Mouse (Mus musculus): Measurements from ENCODE around the gene Gprc5b. TPM values are rescaled to one million over a fixed set of nuclear protein-coding genes. Genes with fewer than 3 reads are reported as not detected.
A peak's percentile ranks its signal among the peaks of the same experiment; 100 is the strongest.

Gene Gprc5b
- total RNA-seq, 2 experiments from 2014 or later = 94.4 to 98.9 TPM

DNA sequence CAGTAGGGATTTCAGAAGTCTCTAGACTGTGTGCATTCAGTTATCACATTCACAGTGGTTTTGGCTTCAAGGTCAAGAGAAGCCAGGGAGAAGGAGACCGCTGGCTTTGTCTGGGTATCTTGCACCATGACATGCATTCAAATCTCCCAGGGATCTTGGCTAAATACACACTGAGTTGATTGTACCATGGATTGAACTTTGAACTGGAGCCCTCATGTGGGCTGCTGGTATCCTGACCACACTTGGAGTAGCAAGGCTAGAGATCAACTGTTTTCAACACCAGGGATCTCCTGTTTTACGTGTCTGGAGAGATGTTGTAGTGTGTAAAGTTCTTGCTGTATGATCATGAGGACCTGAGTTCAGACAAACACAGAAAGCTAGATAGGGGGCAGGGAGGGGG, 4.8 kb upstream of the Gprc5b start:
- intact Hi-C loops (cut with DNase I) = loop anchor here (5.0 kb wide), 2 partner anchors 103 to 123 kb away; no protein-coding TSS in a partner anchor

DNA sequence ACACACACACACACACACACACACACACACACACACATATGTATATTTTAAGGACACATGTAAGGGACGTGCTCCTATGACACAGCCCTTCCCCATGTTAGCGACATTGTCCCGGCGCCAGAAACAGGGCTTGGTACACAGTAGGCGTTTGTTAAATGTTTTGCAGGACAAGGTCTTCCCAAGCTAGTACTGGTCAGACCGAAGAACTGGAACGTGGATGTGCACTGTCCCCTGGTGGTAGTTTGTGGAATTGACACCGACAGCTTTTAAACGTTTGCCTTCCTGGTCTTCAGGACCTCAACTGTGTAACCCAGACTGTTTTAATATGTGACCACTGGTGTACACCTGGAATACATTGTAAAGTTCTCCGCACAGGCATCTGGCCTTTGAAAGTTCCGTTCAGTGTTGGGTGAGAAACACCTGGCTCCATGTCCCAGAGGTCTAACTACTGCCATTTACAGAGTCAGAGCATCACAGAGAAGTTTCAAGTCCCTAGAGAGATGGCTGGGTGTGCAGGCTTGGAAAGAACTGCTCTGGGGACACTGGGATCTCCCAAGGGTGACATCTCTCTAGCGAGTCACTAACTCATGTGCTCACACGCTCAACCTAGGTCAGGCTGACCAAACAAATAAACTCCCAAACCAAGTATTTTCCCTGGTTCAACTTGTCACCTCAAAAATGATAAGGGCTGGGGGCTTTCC, 1.3 kb upstream of the Gprc5b start:
- Histone ChIP-seq H3K4me3 (no peak overlapping the region), H3K27ac (no peak overlapping the region)
- intact Hi-C loops (cut with DNase I) = loop anchor here (1.0 to 5.0 kb wide), 3 partner anchors 99 to 141 kb away; partner anchors contain the start of gene Iqck
- peak; percentile 81 to 87 for DNase-seq (ENCODE audit: extremely low spot score in 1 of 2, low spot score in 2 of 2)
- TF ChIP-seq CTCF (IDR thresholded peaks at IDR 0.05) = peak; percentile 100

More for the DNA sequence above, 4.8 kb upstream of the Gprc5b start:
- no peak overlapping the region for H3K4me3 ChIP-seq
- no peak overlapping the region for H3K27ac ChIP-seq
- no peak for DNase-seq (ENCODE audit: extremely low spot score in 1 of 2, low spot score in 2 of 2)
- no peak for TF ChIP-seq CTCF (IDR thresholded peaks at IDR 0.05)

DNA sequence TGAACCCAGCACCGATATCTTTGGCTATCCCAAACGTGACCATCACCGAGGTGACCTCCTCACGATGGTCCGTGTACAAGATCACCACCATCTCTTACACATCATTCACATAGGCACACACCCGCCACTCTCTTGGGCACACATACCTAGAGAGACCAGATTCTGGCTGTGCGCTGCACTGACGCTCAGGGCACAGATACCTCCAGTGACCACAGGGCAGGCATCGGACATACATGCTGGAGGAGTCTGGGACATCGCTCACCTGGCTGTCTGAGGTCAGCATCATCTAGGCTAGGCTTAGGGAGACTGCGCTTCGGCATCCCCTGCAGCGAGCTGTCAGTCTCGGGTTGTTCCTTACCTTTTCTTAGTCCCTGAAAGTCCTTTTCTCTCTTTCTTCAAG, 660 bp upstream of the Gprc5b start:
- intact Hi-C loops (cut with DNase I) = loop anchor here (1.0 to 5.0 kb wide), 4 partner anchors 98 to 229 kb away; partner anchors contain the start of gene Iqck
- DNase-seq (ENCODE audit: extremely low spot score in 1 of 2, low spot score in 2 of 2) = no peak
- H3K27ac ChIP-seq = peak overlapping the region; percentile 64
- no peak for TF ChIP-seq CTCF (IDR thresholded peaks at IDR 0.05)
- H3K4me3 ChIP-seq = peak overlapping the region; percentile 64

DNA sequence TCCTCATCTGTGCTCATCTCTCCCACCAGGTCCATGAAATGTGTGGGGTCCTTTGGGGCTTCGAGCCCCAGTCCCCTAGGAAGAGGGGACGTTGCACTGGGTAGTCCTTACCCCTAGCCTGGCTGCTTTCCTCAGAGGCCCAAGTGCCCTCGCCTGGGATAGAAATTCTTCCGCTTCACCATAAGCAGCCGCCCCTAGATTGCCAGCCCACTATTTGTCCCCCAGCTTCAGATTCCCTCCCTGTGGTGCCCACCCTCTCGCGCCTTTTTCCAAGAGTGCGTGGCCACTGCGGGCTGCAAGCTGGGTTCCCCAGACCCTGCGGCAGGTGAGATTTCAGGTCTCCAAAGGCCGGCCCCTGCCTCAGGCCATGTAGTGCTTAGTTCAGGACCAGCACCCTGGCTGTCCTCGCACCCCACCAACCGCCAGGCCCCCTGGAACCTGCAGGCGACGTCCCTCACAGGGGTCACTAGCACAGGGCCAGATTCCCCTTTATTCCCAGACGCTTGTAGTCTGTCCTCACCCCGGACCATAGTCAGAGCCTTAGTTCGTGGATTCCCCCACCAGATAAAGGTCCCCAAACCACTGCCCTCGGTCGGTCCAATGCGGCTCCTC, 674 bp downstream of the Gprc5b start:
- peak overlapping the region; percentile 64 for H3K4me3 ChIP-seq
- no peak for DNase-seq (ENCODE audit: extremely low spot score in 1 of 2, low spot score in 2 of 2)
- intact Hi-C loops (cut with DNase I) = no loop called here
- peak overlapping the region; percentile 76 for H3K27ac ChIP-seq
- TF ChIP-seq CTCF (IDR thresholded peaks at IDR 0.05) = no peak

DNA sequence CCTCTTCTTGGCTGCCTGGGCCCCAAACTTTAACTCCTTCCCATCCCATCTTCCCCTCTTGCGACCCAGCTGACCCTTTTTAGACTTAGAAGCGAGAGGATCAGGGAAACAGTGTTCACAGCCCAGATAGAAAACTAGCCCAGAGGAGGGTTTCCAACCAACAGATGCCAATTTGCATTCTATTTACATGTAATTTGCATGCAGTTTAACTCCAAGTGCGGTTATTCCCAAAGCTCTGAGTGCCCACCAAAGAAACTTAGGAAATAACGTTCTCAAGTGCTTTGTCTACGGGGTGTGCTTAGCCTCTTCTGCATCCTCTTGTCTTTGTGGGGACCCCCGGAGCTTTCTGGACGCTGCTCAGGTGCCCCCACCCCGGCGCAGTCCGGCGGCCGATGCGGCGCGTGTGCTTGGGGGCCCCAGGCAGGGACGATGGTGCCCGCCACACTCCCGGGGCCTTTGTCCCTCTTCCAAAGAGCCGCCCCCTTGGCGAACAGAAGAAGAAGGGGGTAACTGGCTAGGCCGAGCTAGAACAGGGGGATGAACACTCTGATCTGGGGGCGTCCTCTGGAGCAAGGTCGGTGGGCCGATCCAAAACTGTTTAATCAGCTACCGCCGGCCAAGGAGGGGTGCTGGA, 1.3 kb downstream of the Gprc5b start:
- TF ChIP-seq CTCF (IDR thresholded peaks at IDR 0.05) = no peak
- DNase-seq (ENCODE audit: extremely low spot score in 1 of 2, low spot score in 2 of 2) = no peak
- intact Hi-C loops (cut with DNase I) = loop anchor here (2.0 kb wide), 1 partner anchor 67 kb away; no protein-coding TSS in a partner anchor
- peak overlapping the region; percentile 64 for H3K4me3 ChIP-seq
- peak overlapping the region; percentile 76 for H3K27ac ChIP-seq

DNA sequence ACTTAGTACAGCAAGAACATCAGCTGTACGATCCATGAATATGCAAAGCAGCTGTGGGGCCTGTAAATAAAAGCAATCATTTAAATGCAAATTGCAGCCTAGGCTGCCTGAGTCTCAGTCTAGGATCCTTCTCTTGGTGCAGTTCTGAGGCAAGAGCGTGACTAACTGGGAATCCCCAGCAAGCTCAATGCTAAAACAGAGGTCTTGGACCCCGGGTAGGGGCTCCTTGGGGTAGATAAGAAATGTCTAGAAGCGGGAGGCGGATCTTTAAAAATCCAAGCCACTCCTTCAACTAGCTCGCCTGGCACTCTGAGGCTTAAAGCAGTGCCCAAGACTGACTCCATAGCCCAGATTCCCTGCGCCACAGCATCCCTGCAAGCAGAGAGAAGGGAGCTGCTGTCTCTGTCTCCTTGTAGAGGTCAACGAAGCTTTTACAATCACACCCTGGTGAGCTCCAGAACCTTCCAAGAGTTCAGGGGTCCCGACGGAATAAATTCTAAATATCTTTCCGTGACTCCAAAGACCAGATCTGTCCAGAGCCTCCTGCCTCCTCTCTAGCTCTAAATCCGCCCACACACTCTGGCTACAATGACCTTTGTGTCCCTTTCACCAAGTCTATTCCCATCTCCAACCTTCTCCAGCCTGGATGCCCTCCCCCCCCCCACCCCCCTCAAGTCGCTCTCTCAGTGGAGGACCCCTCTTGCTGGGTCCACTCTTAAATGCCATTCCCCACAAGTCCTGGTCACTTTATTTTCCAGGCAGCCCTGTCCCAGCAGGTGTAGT, 2.2 kb downstream of the Gprc5b start:
- intact Hi-C loops (cut with DNase I) = loop anchor here (2.0 kb wide), 1 partner anchor 66 kb away; no protein-coding TSS in a partner anchor
- H3K27ac ChIP-seq = peak overlapping the region; percentile 76
- TF ChIP-seq CTCF (IDR thresholded peaks at IDR 0.05) = no peak
- peak overlapping the region; percentile 64 for H3K4me3 ChIP-seq
- no peak for DNase-seq (ENCODE audit: extremely low spot score in 1 of 2, low spot score in 2 of 2)

DNA sequence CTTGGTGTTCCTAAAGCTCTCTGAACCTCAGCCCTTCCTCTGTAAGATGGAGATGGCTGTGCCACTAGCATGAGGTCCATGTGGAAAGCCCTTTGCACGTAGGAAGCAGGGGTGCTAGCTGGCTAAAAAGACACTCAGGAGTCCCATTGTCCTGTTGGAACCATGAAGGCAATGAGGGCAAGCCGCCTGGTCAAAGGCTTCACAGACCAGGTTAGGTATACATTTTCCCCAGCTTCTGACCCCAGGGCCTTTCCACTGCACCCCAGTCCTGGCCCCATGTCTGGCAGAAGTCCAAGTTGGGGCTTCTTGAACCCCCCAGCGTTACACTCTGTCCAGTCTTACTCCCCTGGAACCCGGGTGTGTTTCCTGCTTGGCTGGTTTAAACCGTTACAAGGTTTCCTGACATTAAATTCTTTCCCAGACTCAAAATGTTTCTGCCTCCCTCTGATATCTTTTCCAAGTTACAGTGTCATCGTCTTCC, 2.9 kb downstream of the Gprc5b start:
- Histone ChIP-seq H3K4me3 (peak overlapping the region; percentile 64), H3K27ac (peak overlapping the region; percentile 76; the same call in 1 of the 2 replicates)
- TF ChIP-seq CTCF (IDR thresholded peaks at IDR 0.05) = no peak
- DNase-seq (ENCODE audit: extremely low spot score in 1 of 2, low spot score in 2 of 2) = no peak
- intact Hi-C loops (cut with DNase I) = loop anchor here (2.0 kb wide), 1 partner anchor 65 kb away; no protein-coding TSS in a partner anchor

DNA sequence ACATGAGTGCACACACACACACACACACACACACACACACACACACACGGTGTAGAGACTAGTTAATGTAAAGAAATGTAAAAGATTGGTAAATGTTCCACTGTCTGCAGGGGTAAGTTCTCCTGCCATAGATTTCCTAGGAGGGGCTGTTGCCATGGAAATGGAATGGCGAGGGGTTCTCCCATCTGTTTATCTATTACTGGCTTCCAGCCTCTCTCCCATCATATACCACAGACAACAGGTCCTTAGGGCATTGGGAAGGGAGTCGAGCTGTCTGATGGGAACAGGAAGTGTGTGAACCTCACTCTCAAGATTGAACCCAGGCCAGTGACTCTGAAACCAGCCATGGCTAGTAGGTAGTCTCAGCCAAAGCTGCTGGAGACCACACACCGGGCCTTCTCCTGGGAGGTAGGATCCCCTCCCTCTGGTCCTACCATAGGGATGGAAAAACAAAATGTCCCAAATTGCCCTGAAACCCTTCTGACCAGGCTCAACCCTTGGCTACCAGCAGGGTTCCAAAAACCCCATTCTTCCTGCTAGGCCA, 3.6 kb downstream of the Gprc5b start:
- DNase-seq (ENCODE audit: extremely low spot score in 1 of 2, low spot score in 2 of 2) = no peak
- no peak overlapping the region for H3K4me3 ChIP-seq
- no peak overlapping the region for H3K27ac ChIP-seq
- TF ChIP-seq CTCF (IDR thresholded peaks at IDR 0.05) = no peak
- intact Hi-C loops (cut with DNase I) = no loop called here

DNA sequence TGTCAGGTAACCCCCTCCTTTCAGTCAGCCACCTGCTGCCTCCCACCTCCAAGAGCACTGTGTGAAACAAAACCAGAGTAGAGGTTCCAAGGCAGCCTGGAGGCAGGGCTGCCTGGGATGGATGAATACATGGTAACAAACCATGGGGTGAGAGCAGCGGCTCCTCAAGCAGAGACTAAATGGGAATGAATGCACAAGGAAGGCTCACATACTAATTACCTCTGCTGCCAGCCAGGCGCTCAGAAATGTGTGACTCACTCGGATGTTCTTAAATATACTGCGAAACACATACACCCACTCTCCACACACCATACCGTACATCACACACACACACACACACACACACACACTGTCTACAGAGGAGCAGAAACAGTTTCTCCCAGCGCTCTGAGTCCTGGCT, 4.7 kb downstream of the Gprc5b start:
- peak; percentile 64 to 74 for DNase-seq (ENCODE audit: extremely low spot score in 1 of 2, low spot score in 2 of 2)
- intact Hi-C loops (cut with DNase I) = no loop called here
- Histone ChIP-seq H3K27ac (peak overlapping the region; percentile 36; the same call in 1 of the 2 replicates), H3K4me3 (no peak overlapping the region)
- no peak for TF ChIP-seq CTCF (IDR thresholded peaks at IDR 0.05)

DNA sequence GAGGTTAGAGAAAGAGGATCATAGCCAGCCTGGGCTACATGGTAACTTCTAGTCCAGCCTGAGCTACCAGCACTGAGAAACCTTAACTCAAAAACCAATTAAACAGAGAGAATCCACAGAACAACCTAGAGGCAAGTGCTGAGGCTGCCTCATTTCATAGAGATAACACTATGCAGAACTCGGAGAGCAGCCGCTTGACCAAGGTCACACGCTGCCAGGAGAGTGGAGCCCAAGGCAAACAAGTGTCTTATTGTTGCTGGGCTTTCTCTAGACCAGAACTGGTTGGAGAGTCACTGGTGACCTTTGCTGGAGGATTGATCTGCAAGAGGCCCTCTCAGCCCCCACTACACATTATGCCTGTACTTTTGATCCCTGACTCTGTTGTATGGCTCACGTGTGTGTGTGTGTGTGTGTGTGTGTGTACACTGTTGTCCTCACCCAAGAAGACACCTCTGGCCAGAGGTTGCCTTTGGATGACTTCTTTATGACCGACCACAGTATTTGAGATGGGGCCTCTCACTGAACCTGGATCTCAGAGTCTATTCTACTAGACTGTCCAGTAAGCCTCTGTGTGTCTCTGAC, 5.6 kb downstream of the Gprc5b start:
- peak overlapping the region; percentile 32 for H3K27ac ChIP-seq

DNA sequence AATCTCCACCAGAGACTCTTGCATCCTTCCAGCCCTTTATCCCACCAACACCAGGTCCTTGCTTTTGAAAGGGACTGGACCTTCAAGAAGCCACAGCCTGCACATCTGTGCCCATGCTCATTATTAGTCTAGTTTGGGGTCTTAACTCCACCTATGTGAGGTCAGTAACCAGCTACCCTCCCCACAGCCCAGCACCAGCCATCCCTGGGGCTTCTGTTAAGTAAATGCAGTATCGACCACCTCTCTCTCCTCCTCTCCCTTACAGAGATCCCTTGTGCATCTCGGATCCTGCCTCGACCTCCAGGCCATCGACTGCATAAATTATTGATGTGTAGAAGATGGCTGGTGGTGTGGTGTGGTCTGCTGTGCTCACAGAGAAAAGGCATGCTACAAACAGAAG, 8.6 kb downstream of the Gprc5b start:
- no peak for DNase-seq (ENCODE audit: extremely low spot score in 1 of 2, low spot score in 2 of 2)
- no peak overlapping the region for H3K4me3 ChIP-seq
- no peak for TF ChIP-seq CTCF (IDR thresholded peaks at IDR 0.05)
- intact Hi-C loops (cut with DNase I) = no loop called here
- H3K27ac ChIP-seq = no peak overlapping the region

More for the DNA sequence above, 5.6 kb downstream of the Gprc5b start:
- no peak for DNase-seq (ENCODE audit: extremely low spot score in 1 of 2, low spot score in 2 of 2)
- intact Hi-C loops (cut with DNase I) = no loop called here
- H3K4me3 ChIP-seq = no peak overlapping the region
- TF ChIP-seq CTCF (IDR thresholded peaks at IDR 0.05) = no peak

All from left cerebral cortex, adult 2 months (tissue).